Mouse (Mus musculus) ES-E14 (cell line): ENCODE data around the gene Chmp4b.

Source experiments
- CHD2 ChIP-seq: IDR thresholded peaks from 2 replicates; pipeline ENCODE4 v1.6.1; 2014; ENCODE audit warnings: mild to moderate bottlenecking, low read depth, low read length, inconsistent platforms
- HCFC1 ChIP-seq: IDR thresholded peaks from 2 replicates; pipeline ENCODE4 v1.6.1; 2012; ENCODE audit warnings: low read length, inconsistent platforms, borderline replicate concordance; ENCODE audit not compliant: insufficient read depth
- MAFK ChIP-seq: IDR thresholded peaks from 2 replicates; pipeline ENCODE4 v1.6.1; 2014; ENCODE audit warnings: mild to moderate bottlenecking, low read depth, low read length, inconsistent platforms; ENCODE audit not compliant: insufficient read depth
- ZC3H11A ChIP-seq: IDR thresholded peaks from 2 replicates; pipeline ENCODE4 v1.6.1; 2012; ENCODE audit warnings: low read depth, mild to moderate bottlenecking, inconsistent platforms, low read length, borderline replicate concordance
- ZNF384 ChIP-seq: IDR thresholded peaks from 2 replicates; pipeline ENCODE4 v1.6.1; 2012; ENCODE audit warnings: low read depth, low read length, inconsistent platforms

DNA sequence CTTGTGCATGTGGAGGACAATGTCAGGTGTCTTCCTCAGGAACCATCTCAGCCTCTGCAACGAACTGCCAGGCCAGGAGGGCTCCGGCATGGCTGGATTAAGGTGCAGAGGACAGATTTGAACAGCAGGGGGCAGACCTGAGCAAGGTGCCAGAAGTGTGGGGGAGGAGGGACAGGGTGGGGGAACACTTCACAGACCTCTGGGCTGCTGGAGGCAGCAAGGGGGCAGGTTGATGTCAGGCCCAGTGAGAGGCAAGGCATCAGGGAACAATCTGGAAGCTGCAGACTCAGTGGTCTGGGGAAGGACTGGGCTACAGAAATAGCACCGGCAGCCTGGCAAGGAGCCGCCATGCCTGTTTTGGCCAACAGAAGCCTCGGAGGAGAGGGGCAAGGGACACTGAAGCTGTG lies 60.8 kb downstream of the Chmp4b start:
- TF ChIP-seq ZNF384 (no peak), HCFC1 (no peak), MAFK (no peak), ZC3H11A (no peak; the same call in 1 of the 2 replicates), CHD2 (peak; percentile 39; the same call in 1 of the 2 replicates)
